Mouse (Mus musculus) spleen, adult 2 months (tissue): ENCODE results near the gene Nbea. TPM values are rescaled to one million over a fixed set of nuclear protein-coding genes. Genes with fewer than 3 reads are reported as not detected.

Experiments
- DNase-seq, 2 experiments: peaks; one replicate each; pipeline versions ENCODE4 v3.0.0 to v3.0.0-alpha.2; 2012 to 2021; ENCODE audit warnings: low spot score in 2 of 2, low read depth in 1 of 2
- H3K27ac ChIP-seq: fragments of 200-500 bp; 2 replicates; pipeline ENCODE4 v1.5.1; 2012; ENCODE audit warnings: low read length, inconsistent platforms; ENCODE audit not compliant: insufficient read depth
- H3K27me3 ChIP-seq: fragments of 200-500 bp; 2 replicates; pipeline ENCODE4 v1.6.1; 2012; ENCODE audit warnings: mild to moderate bottlenecking, moderate library complexity, low read length, inconsistent platforms; ENCODE audit not compliant: control insufficient read depth, insufficient read depth
- H3K36me3 ChIP-seq: fragments of 200-500 bp; 2 replicates; pipeline ENCODE4 v1.6.1; 2012; ENCODE audit warnings: mild to moderate bottlenecking, low read length, inconsistent platforms; ENCODE audit not compliant: control insufficient read depth, insufficient read depth
- H3K4me1 ChIP-seq: fragments of 200-500 bp; 2 replicates; pipeline ENCODE4 v1.6.1; 2011; ENCODE audit warnings: inconsistent platforms; ENCODE audit not compliant: control insufficient read depth, insufficient read depth, insufficient read length
- H3K4me3 ChIP-seq: fragments of 200-500 bp; 2 replicates; pipeline ENCODE4 v1.5.1; 2011; ENCODE audit warnings: mild to moderate bottlenecking, inconsistent platforms; ENCODE audit not compliant: insufficient read depth, insufficient read length; ENCODE audit errors: extremely low read depth
- CTCF ChIP-seq: fragments of 200-500 bp; IDR thresholded peaks from 2 replicates; pipeline ENCODE4 v1.5.1; 2011; ENCODE audit warnings: mild to moderate bottlenecking, inconsistent platforms; ENCODE audit not compliant: insufficient read depth, insufficient read length, insufficient replicate concordance; ENCODE audit errors: extremely low read depth
- POLR2A ChIP-seq: fragments of 200-500 bp; IDR thresholded peaks from 2 replicates; pipeline ENCODE4 v1.6.1; 2011; ENCODE audit warnings: low read depth, low read length, inconsistent platforms
- WGBS: fragments of 180-500 bp; shearing (Covaris S2); methylation state at CpG from one replicate; pipeline ENCODE4 v1.1.7; 2018; 5-methylcytosine and 5-hydroxymethylcytosine counted together
- polyA plus RNA-seq: library from polyadenylated mRNA; depleted of rRNA; stranded (reverse); fragments of >200 nt; gene quantifications from 2 replicates; pipeline ENCODE4 v1.2.3, GENCODE M21; 2012

Nbea gene
- polyA plus RNA-seq, 1 experiment, result 1.6 TPM

GRCm38 (mm10) chr3:55688098-55688497 is 495.4 kb downstream of the Nbea start:
- H3K36me3 ChIP-seq, result no peaks in the 10 kb centered on the region
- DNase-seq, result no peak
- WGBS, result 21% methylated on average over 1 of the region's 1 CpGs

GRCm38 (mm10) chr3:55686993-55687392 is 496.5 kb downstream of the Nbea start:
- Histone ChIP-seq H3K4me1 (no peaks in the 10 kb centered on the region), H3K4me3 (no peak overlapping the region), H3K27ac (no peak overlapping the region), H3K27me3 (no peaks in the 10 kb centered on the region), H3K36me3 (no peaks in the 10 kb centered on the region)
- TF ChIP-seq CTCF (no peak), POLR2A (no peak)
- no peak for DNase-seq
- WGBS, result 94% methylated on average over 6 of the region's 6 CpGs

More at GRCm38 (mm10) chr3:55688098-55688497, 495.4 kb downstream of the Nbea start:
- Histone ChIP-seq H3K27me3 (no peaks in the 10 kb centered on the region), H3K4me3 (no peak overlapping the region), H3K4me1 (no peaks in the 10 kb centered on the region), H3K27ac (no peak overlapping the region)
- TF ChIP-seq CTCF (no peak), POLR2A (no peak)

- DNase-seq, result no peak
- TF ChIP-seq POLR2A (no peak), CTCF (no peak)
- Histone ChIP-seq H3K27me3 (no peaks in the 10 kb centered on the region), H3K27ac (no peak overlapping the region), H3K4me1 (no peaks in the 10 kb centered on the region), H3K4me3 (no peak overlapping the region), H3K36me3 (no peaks in the 10 kb centered on the region)
- 89% methylated on average over 6 of the region's 6 CpGs for WGBS
These were observed 497.9 kb downstream of the Nbea start for GRCm38 (mm10) chr3:55685627-55686026.

- no peak for DNase-seq
- H3K27ac ChIP-seq, result no peak overlapping the region
- H3K4me1 ChIP-seq, result no peaks in the 10 kb centered on the region
- no peaks in the 10 kb centered on the region for H3K36me3 ChIP-seq
- H3K27me3 ChIP-seq, result no peaks in the 10 kb centered on the region
- TF ChIP-seq CTCF (no peak), POLR2A (no peak)
- 76% methylated on average over 4 of the region's 4 CpGs for WGBS
- H3K4me3 ChIP-seq, result no peak overlapping the region
These were observed 498.6 kb downstream of the Nbea start for GRCm38 (mm10) chr3:55684892-55685291.

GRCm38 (mm10) chr3:55677691-55678090 is 505.8 kb downstream of the Nbea start:
- Histone ChIP-seq H3K27ac (no peak overlapping the region), H3K27me3 (no peaks in the 10 kb centered on the region), H3K4me1 (no peaks in the 10 kb centered on the region), H3K36me3 (no peaks in the 10 kb centered on the region), H3K4me3 (no peak overlapping the region)
- 80% methylated on average over 2 of the region's 2 CpGs for WGBS
- no peak for TF ChIP-seq CTCF
- TF ChIP-seq POLR2A, result no peak
- no peak for DNase-seq

- no peaks in the 10 kb centered on the region for H3K27me3 ChIP-seq
- no peaks in the 10 kb centered on the region for H3K36me3 ChIP-seq
- H3K27ac ChIP-seq, result no peak overlapping the region
- no peak overlapping the region for H3K4me3 ChIP-seq
- DNase-seq, result no peak
- no peaks in the 10 kb centered on the region for H3K4me1 ChIP-seq
- TF ChIP-seq POLR2A (no peak), CTCF (no peak)
- WGBS, result 90% methylated on average over 7 of the region's 7 CpGs
These were observed 509.3 kb downstream of the Nbea start for GRCm38 (mm10) chr3:55674185-55674584.

- Histone ChIP-seq H3K4me3 (no peak overlapping the region), H3K4me1 (no peaks in the 10 kb centered on the region; the same call in 1 of the 2 replicates), H3K27ac (no peak overlapping the region), H3K27me3 (no peaks in the 10 kb centered on the region), H3K36me3 (no peaks in the 10 kb centered on the region)
- 47% methylated on average over 6 of the region's 6 CpGs for WGBS
- no peak for TF ChIP-seq CTCF
- no peak for DNase-seq
These were observed 516.5 kb downstream of the Nbea start for GRCm38 (mm10) chr3:55667048-55667447.
